Mouse (Mus musculus): ENCODE measurements around the gene Syn3.

- TF ChIP-seq CTCF (IDR thresholded peaks at IDR 0.05; ENCODE audit: borderline replicate concordance, extremely low read depth, insufficient read depth, insufficient read length) = no peak
- no peak for TF ChIP-seq POLR2A (IDR thresholded peaks at IDR 0.05; ENCODE audit: borderline replicate concordance, extremely low read depth, insufficient read depth, insufficient read length, poor library complexity, severe bottlenecking)
Measured at GRCm38 (mm10) chr10:86100281-86100851, 398.3 kb downstream of the Syn3 start.
